Mouse (Mus musculus) heart, postnatal 25 days (tissue): ENCODE data around the gene Ell2. TPM values are rescaled to one million over a fixed set of nuclear protein-coding genes. Genes with fewer than 3 reads are reported as not detected.

Experiments
- DNase-seq: peaks from one replicate; pipeline ENCODE4 v3.0.0; 2022; ENCODE audit warnings: low spot score
- intact Hi-C: fragments of 180-260 bp; cut with DNase I; formaldehyde crosslinking; loops from one replicate; pipeline ENCODE4 v1.15.1; 2025
- total RNA-seq, 2 experiments: library from RNA; stranded (reverse); gene quantifications; 2 replicates each; pipeline ENCODE4 v1.2.3; 2021

Gene Ell2
- total RNA-seq, 2 experiments from 2014 or later, result 13.9 to 20.9 TPM

- intact Hi-C loops, result no loop called here
- no peak for DNase-seq
Measured at GRCm38 (mm10) chr13:75727932-75728331, 21.4 kb downstream of the Ell2 start.

GRCm38 (mm10) chr13:75729834-75730233 lies 23.3 kb downstream of the Ell2 start:
- no peak for DNase-seq
- intact Hi-C loops, result no loop called here

GRCm38 (mm10) chr13:75730717-75731116 lies 24.2 kb downstream of the Ell2 start:
- intact Hi-C loops, result no loop called here
- DNase-seq, result no peak

- DNase-seq, result no peak
- intact Hi-C loops, result no loop called here
Measured at GRCm38 (mm10) chr13:75733594-75734161, 27.1 kb downstream of the Ell2 start.

GRCm38 (mm10) chr13:75734231-75734630 lies 27.7 kb downstream of the Ell2 start:
- intact Hi-C loops, result no loop called here
- DNase-seq, result no peak

DNA sequence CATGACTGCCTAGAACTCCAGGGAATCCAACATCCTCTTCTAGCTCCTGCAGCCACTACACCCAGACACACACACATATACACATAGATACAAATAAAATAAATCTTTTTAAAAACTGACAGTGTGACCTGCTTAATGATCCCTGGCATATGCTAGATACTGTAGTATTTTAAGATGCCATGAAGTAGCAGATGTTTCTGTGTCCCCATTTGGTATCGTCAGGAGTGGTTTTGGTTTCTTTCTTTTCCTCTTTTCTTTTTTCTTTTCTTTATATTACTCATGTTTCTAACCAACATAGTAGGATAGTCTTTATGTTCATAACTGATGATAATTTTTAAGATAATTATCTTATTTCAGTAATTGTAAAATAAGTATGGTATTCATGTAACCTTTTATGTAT lies 29.0 kb downstream of the Ell2 start:
- no peak for DNase-seq
- intact Hi-C loops, result no loop called here

- intact Hi-C loops, result no loop called here
- no peak for DNase-seq
Measured at GRCm38 (mm10) chr13:75737991-75738390, 31.4 kb downstream of the Ell2 start.

- intact Hi-C loops, result no loop called here
- no peak for DNase-seq
Measured at GRCm38 (mm10) chr13:75738536-75738935, 32.0 kb downstream of the Ell2 start.

DNA sequence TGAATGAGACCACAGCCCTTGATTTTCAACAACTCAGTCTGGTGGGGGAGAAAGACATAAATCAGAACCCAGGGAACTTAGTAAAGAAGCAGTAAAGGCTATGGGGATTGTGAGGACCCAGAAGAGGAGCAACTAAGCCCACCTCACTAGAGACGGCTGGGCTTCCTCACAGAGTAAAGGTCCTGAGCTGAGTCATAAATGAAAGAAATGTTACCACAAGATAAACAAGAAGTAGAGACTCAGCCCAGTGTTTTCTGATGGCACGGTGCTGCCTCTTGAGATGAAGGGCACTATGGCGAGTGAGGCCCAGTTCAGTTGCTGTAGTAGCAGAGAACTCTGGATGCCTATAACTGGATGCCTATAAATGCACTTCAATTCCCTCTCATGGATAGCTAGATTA lies 32.4 kb downstream of the Ell2 start:
- DNase-seq, result no peak
- intact Hi-C loops, result no loop called here

GRCm38 (mm10) chr13:75740018-75740417 lies 33.5 kb downstream of the Ell2 start:
- DNase-seq, result no peak
- intact Hi-C loops, result no loop called here

- DNase-seq, result no peak
- intact Hi-C loops, result no loop called here
Measured at GRCm38 (mm10) chr13:75741119-75741518, 34.6 kb downstream of the Ell2 start.

- intact Hi-C loops, result no loop called here
- DNase-seq, result no peak
Measured at GRCm38 (mm10) chr13:75741736-75742729, 35.5 kb downstream of the Ell2 start.

- no peak for DNase-seq
- intact Hi-C loops, result no loop called here
Measured at GRCm38 (mm10) chr13:75742970-75743369, 36.4 kb downstream of the Ell2 start.

DNA sequence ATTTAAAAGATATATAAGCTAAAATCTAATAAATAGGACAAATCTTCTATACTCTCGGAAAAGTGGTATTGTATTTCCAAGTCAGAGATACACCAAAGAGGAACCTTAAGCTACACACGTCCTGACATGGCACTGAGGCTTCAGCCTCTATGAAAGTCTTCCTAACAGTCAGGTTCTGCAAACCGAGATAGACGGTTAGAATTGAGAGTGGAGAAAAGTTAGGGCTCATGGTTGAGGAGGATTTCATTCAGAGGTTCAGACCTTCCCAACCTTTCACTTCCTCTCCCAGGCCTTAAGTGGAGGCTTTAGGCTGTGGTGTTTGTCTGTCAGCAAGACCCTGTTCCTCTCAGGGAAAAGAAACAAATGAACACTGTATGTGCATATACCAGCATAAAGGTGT lies 37.5 kb downstream of the Ell2 start:
- intact Hi-C loops, result no loop called here

GRCm38 (mm10) chr13:75745328-75745727 lies 38.8 kb downstream of the Ell2 start:
- DNase-seq, result no peak
- intact Hi-C loops, result no loop called here

More for the DNA sequence above, 37.5 kb downstream of the Ell2 start:
- no peak for DNase-seq

GRCm38 (mm10) chr13:75747265-75747664 lies 40.7 kb downstream of the Ell2 start:
- intact Hi-C loops, result no loop called here

GRCm38 (mm10) chr13:75748685-75749084 lies 42.1 kb downstream of the Ell2 start:
- no peak for DNase-seq
- intact Hi-C loops, result no loop called here

More at GRCm38 (mm10) chr13:75747265-75747664, 40.7 kb downstream of the Ell2 start:
- DNase-seq, result no peak

GRCm38 (mm10) chr13:75750785-75751184 lies 44.2 kb downstream of the Ell2 start:
- DNase-seq, result no peak
- intact Hi-C loops, result loop anchor here (5.0 kb wide), 1 partner anchor 43 kb away; the partner anchor contains the start of gene Ell2

DNA sequence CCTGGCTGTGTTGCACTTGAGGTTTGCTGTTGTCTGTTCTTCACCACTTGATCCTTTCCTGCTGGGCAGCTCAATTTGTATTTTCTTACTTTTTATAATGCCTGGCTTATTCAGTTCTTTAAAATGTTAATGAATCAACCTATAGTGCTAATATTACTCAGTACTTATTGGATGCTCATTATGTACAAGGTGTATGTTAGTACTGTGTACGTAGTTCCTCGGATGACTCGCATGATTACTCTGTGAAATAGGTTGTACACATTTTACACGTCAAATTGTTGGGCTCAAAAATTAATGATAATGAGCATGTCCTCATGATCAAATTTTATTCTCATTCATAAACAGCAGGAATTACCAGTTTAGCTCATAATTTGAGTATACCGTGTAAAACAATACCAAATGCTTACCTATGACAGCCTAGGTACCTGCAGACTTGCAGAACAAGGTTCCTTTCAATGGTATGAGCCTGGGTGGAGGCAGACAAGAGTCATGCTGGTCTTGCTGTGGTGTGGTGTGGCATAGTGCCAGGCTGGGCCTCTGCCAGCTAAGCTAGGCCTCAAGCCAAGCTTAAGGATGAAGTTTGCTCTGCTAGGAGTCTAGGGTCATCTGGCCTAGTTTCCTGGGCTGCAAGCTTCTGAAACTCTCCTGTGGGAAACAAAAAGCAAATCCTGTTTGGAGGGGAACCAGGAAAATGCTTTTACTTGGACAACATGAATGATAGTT lies 45.8 kb downstream of the Ell2 start:
- DNase-seq, result peak; percentile 61
- intact Hi-C loops, result loop anchor here (5.0 kb wide), 1 partner anchor 45 kb away; the partner anchor contains the start of gene Ell2

GRCm38 (mm10) chr13:75754398-75754797 lies 47.8 kb downstream of the Ell2 start:
- intact Hi-C loops, result loop anchor here (5.0 kb wide), 1 partner anchor 47 kb away; the partner anchor contains the start of gene Ell2
- no peak for DNase-seq
